Mouse (Mus musculus) adrenal gland, adult 18-20 months (tissue): ENCODE results near the gene Gtf2h1. TPM values are rescaled to one million over a fixed set of nuclear protein-coding genes. Genes with fewer than 3 reads are reported as not detected.
"Not testable (repeated sequence)": the region's sequence is repeated elsewhere in the genome, so short reads cannot be mapped to it uniquely, and the experiment has no call there.

Source experiments
- DNase-seq, 2 experiments: peaks; one replicate each; pipeline ENCODE4 v3.0.0; 2021 to 2022; ENCODE audit warnings: low spot score in 2 of 2
- long read RNA-seq, 2 experiments: library from polyadenylated mRNA; stranded (forward); transcript quantifications; one replicate each; pipeline ENCODE4 v2.0.0; 2021
- total RNA-seq, 2 experiments: library from RNA; stranded (reverse); gene quantifications; 1 replicate in 1 of 2; 2 replicates in 1 of 2; pipeline ENCODE4 v1.2.3; 2021

Gtf2h1 gene
- total RNA-seq = 10 to 100 TPM; 37.6 to 40.3 TPM
- long read RNA-seq, experiment 1, transcript Gtf2h1-201 (15 exons, 2,736 nt) = major isoform, 49 of 56 reads
- long read RNA-seq, experiment 1, partial matches to known transcripts = 1 of 56 reads
- long read RNA-seq, experiment 1, other reads (novel, unspliced or antisense) = 6 of 56 reads
- long read RNA-seq, experiment 2, transcript Gtf2h1-201 (15 exons, 2,736 nt) = major isoform, 104 of 120 reads
- long read RNA-seq, experiment 2, partial matches to known transcripts = 3 of 120 reads
- long read RNA-seq, experiment 2, other reads (novel, unspliced or antisense) = 13 of 120 reads

DNA sequence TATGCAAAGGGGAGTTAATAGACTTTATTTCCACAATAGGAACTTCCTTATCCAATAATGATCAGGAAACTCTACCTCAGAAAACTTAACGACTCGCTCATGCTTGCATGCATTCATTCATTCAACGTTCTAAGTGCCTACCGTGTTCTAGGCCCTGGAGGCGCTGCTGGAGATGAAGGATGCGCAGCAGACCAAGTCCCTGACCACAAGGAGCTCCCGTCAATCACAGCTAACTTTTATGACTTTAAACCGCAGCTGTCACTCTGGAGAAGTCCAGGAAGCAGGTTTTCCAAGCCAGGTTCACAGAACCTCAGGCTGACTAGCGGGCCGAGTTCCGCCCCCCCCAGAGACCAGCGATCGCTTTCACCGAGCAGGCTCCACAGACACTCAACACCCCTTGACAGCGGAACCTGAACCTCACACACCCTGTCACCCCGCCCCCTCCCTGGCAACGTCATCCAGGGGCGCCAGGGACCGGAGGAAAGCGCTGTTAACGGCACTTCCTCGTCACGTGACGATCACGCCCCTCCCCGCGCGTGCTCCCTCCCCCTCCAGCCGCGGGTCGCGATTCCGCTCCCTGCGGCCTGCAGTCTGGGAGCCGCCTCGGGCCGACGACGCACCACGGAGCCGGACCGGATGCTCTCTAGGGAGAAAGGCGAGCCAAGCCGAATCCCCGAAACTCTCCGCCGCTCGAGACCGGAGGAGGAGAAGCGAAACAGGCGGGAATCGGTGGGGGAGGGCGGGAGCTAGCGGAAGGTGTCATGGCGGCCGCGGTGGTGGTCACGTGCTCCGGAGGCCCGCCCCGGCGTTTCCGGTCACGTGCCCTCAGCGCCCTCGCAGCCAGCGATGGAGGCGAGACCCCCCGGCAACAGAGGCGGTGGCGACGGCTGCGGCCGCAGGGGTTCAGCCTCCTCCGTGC lies at the start of gene Gtf2h1, which contains the start of gene Hps5:
Gtf2h1 (plus strand) TSS at position 817 of the 919 bp plus-strand sequence.
Hps5 (minus strand) TSS at position 778 of the 919 bp plus-strand sequence.
- peak; percentile 98 to 99 for DNase-seq

DNA sequence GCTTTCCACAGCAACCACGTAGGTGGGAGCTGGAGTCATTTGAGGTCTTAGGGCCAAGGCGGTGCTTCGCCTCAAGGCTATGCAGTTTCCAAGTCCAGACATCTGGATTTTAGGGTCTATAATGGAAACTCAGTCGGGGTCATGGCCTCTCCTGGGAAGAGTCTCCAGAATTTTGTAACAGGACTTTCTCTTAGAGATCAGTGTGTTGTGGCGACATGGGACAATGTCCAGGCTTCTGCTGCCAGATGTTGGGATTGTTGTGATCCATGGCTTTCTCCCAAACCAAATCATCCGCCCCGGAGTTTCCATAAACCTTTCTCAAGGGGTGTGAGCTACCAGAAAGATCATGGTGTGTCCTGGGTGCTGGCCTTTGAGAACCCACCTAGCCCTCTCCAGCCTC lies 49.5 kb upstream of the Gtf2h1 start:
- DNase-seq = no peak

DNA sequence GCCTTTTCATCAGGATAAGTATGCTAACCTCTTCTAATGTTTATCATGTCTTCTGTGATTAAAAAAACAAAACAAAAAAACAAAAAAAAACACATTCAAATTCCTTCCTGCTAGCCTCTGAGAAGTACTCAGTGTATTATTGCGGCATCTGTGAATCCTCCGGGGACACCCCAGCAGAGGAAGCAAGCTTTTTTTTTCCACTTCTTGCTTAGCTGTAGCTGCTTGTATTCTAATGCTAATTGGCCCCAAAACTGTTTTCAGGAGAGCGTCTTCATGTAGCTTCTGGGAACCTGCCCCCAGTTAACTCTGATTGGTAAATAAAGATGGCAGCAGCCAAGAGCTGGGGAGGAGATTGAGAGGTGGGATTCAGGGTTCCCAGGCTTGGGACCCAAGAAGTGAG lies 47.4 kb upstream of the Gtf2h1 start:
- no peak for DNase-seq

DNA sequence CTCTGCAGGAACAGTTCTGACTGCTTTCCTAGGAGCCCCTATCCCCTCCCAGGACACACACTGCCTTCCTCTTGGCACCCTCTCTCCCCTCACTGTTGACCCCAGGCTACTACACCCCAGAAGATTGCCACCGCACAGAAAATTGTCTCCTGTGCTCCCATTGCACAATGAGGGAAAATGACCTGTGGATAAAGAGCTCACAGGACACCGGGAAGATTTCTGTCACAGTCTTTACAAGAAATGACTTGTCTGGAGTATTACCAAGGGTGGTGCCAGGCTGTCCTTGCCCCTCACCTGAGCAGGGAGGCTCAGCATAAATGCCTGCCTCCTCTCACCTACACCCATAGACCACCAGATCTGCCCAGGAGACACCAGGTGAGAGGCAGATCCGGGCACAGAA lies 44.4 kb upstream of the Gtf2h1 start, which contains the start of gene Saa2:
Saa2 (plus strand) TSS at position 301 of the 400 bp plus-strand sequence.
- DNase-seq = no peak

DNA sequence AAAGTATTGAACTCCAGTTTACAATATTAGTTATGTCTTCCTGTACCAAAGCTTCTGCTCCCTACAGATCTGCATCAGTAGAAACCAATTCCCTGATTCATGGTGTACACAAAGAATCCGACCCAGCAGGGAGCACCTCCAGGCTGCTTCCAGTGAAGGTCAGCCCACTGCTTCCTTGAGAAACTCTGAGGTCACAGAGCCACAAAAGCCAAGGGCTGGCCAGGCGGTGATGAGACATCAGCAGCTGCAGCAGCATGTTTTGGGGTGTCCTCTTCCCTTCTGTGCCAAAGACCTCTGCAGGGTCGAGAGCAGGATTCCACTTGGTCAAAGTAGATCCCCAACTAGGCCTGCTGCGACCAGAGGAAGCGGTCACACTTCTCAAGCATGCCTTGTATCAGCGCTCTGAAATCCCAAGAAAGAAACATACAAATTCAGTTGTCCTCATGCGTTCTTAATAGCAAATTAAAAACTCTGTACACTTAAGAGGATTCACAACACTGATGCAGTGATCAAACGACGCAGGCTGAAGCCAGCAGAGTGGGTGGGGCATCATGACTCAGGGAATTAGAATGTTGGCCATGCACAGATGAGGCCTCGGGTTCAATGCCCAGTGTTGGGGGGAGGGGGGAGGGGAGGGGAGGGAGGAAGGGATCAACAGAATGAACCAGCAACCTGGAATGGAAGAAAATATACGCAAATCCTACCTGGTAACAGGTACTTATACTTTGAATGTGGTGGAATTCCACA lies 34.7 kb upstream of the Gtf2h1 start:
- no peak for DNase-seq

DNA sequence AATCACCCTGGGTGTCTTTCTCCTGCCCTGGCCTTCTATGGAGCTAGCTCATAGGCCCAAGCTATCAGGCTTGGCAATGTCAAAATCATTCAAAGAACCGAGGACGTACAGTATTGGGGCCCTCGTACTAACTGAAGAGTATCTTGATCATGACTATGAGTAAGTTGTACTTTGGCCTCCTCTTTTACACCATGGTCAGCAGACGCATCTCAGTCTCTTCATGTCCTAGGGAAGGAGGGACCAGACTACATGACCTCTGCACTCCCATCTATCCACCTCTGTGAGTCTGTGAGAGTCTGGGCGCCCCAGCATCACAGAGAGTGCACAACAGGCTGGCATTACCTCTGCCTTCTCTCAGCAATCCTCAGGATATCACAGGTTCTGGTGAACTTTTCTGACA lies 33.3 kb upstream of the Gtf2h1 start:
- no peak for DNase-seq

DNA sequence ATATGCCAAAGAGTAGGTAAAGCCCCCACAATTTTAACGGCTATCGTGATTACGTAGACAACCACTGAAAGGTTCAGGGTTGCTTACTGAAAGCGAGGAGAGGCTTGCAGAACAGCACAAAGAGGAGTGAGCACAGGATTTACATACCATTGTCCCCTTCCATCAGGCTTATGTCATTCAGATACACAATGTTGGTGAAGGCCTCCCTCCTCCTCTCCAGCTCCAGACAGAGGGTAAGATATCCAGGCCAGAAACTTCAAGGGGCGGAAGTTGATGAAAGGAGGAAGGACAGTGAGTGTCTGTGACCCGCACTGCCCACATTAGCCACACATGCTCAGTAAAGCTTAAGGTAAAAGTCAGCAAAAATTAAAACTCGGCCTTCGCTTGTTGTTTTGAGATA lies 31.2 kb upstream of the Gtf2h1 start:
- no peak for DNase-seq

DNA sequence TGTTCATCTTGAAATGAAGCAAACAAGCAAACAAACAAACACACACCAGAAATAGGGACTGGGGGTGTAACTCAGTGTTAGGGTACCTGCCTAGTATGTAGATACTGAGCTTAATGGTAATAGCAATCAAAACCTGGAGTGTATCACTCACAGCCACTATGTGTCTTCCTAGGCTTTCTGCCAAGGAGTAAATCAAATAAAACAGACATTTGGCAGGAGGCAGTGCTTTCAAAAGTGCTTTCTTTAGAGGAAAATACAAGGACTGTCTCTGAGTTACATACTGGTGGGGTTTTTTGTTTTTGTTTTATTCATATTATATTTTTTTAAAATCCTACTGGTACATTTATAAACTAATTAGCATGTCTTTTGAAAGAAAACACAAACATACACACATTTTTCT lies 28.5 kb upstream of the Gtf2h1 start:
- no peak for DNase-seq

DNA sequence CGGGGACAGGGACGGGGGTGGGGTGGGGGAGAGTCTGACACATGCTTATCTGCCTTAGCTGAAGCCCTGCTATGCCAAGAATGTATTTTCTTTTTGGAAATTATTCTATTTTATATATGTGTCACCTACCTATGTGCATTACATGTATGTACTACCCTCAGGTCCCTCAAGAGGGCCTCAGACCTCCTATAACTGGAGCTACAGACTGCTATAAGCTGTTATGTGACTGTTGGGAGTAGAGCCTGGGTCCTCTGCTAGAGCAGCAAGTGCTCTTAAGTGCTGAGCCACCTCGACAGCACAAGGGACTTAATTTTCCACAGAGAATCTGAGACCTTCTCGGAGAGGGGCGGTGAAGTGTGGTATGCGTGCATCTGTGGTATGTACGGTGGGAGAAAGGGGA lies 27.5 kb upstream of the Gtf2h1 start:
- no peak for DNase-seq

DNA sequence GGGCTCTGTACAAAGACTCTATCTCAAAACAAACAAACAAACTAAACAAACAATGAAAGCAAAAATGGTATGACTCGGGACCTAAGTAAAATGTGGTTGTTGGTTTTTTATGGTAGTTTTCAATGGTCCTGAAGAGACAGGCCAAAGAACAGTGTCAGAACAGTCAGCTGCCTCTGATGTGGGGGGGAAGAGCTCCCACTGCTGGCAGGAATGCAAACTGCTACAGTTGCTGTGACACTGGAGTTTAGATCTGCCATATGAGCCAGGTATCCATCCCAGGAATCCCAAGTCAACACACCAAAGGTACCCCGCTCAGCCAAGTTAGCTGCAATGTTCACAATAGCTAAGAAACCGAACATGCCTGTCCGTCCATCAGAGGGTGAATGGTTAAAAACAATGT lies 25.2 kb upstream of the Gtf2h1 start:
- peak; percentile 51 to 55 for DNase-seq

DNA sequence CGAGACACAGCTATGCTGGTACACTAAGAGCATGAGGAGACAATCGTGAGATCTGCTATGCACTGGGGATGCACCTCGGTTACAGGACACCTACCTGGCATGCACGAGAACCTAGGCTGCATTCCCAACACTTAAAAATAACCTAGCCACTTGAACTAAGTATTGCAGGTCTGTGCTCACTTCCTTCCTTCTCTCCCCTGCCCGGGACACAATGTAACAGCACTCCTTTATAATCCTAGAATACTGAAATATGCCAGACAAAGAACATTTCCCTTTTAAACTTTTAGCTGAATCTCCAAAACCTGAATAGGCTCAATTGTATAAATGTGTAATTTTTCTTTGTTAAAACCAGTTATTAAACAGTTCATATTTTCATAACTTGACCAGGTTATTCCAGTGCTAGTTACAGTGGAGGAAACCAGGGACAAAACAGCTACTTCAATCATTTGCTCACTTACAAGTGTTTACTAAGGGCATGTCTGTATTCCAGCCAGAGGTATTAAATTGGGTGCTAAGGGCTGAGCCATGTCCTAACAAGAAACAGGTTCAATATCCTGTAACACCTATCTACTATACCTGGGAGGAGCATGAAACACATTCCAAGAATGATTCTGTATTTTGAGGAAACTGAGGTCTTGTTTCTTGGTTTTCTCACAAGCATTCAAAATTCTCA lies 6.6 kb upstream of the Gtf2h1 start:
- no peak for DNase-seq

DNA sequence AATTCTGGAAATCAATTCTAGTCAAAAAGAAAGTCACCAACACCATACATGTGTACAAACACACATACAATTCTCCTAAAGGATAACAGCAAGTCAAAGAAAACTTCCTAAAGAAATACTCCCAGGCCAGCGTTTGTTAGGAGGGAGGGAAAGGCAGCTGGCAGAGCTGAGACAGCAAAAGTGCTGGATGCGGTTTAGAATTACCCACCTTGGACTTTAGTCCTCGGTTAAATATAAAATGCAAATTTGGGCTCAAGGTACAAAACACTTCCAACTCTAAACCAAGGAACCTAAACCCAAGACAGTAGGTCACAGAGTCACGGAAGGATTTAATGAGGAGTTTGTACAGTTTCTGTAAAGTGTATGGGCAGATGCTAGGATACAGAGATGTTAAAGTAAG lies 2.0 kb upstream of the Gtf2h1 start:
- DNase-seq = no peak

DNA sequence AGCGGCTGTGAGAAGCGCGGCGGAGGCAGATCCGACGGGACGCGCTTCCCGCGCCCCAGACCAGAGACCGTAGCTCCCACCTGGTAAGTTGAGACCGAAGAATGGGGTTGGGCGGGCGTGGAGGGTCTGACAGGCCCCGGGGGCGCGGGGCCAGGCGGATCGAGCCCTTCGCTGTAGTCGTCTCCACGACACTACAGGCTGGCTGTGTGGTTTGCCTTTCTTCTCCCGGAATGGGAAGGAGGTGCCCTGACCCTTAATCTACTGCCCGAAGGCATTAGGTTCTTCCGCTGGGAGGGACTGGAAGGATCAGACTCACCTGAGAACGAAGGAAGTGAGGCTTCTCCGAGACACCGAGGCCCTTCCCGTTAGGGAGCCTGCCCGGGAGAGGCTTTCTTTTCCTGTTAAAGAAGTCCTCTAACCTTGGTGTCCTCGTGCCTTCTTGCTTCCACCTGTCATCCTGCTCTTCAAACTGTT lies 340 bp downstream of the Gtf2h1 start:
- DNase-seq = no peak

DNA sequence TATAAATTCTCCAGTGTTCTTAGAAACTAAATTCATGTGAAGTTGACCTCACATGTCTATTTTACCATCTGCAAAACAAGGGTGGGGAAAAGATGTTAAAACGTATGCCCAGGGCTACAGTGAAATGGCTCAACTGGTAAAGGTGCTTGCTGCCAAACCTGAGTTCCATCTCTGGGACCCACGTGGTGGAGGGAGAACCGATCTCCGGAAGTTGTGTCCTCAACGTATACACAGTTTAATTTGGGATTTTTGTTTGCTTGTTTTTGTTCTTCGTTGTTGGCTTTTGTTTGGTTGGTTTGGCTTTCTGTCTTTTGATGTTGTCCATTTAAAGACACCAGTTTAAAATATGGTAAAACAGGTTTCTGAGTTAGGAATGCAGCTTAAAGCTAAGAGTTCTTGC lies 876 bp downstream of the Gtf2h1 start:
- no peak for DNase-seq

DNA sequence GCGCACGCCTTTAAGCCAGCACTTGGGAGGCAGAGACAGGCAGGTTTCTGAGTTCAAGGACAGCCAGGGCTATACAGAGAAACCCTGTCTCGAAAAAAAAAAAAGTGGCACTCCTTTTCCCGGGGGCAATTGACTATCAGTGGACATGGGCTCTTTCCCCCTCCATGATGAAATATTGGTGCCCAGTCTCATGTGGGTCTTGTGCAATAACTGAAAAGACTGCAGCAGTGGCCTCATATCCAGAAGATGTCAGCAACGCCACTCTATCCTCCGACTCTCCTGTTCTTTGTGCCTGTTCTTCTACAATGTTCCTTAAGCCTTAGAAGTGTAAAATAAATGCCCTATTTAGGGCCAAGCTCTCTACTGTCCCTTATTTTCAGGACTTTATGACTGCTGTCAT lies 14.4 kb downstream of the Gtf2h1 start:
- DNase-seq = no peak

DNA sequence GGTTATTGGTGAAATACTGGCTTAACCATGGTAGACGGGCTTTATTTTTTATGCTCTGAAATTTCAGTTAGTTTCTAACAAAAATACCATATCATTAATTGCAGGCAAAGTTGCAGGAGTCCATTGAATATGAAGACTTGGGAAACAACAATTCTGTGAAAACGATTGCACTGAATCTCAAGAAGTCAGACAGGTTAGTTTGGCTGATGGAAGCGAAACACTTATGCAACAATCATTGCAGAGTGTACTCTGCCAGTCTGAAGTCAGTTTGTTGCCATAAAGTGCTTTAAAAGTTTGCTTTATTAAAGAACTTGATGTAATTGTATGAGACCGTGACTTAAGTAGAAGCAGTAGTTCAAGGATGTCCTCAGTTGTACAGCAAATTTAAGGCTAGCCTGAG lies 18.1 kb downstream of the Gtf2h1 start:
- DNase-seq = no peak

DNA sequence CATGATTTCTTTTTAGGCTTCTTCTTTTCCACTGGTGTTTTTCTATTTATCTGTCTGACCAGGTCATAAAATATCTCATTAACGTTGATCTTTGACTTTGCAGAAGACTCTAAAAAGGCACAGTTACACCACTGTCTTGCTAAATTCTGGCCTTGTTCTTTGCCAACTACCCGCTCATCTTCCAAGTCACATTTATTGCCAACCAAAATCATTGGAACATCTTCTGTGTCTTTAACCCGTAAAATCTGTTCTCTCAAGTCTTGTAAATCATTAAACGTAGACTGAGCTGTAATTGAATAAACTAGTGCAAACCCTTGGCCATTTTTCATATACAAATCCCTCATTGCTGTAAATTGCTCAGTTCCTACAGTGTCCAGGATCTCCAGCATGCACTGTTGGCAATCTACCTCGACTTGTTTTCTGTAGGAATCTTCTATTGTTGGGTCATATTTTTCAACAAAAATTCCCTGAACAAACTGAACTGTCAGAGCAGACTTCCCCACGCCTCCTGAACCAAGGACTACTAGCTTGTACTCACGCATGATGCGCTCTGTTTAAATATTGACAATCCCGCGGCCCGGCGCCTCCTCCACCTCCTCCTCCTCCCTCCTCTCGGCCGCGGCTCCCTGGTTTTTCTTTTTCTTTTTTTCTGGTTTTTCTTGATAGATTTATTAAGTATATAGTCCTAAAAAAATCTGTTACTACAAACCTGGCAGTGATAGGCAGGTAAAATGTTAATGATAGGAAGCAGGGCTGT lies 25.2 kb downstream of the Gtf2h1 start:
- not testable (repeated sequence) for DNase-seq

DNA sequence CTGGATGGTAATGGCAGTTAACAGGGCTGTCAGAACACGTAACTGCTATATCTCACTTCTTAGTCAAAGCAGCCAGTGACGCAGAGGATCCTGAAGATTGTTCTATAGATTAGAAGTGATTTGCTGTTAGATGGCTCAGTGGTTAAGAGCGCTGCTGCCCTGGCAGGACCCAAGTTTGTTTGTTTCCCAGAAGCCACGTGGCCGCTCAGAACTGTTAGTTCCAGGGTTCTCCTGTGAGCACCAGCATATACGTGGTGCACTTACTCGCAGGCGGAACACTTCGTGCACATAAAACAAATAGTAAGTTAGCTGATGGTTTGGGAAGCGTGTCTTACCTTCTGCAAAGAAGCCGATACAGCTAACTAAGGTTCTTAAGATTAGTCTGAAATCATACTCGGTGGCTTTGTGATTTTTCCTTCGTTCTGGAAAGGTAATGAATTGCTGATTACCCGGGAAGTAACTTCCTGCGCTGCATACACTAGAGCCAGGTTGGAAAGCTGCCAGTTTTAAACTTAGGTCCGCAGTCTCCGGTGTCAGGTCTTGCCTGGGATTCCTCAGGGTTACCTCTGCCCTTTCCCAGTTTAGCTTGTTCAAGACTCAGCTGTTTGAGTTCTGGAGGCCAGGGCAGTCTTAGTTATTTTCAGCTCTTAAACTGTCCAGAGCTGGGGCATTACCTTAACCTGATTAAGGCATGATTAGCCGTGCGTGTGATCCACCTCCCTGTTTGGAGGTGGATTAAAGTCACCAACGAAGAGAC lies 31.3 kb downstream of the Gtf2h1 start:
- no peak for DNase-seq

DNA sequence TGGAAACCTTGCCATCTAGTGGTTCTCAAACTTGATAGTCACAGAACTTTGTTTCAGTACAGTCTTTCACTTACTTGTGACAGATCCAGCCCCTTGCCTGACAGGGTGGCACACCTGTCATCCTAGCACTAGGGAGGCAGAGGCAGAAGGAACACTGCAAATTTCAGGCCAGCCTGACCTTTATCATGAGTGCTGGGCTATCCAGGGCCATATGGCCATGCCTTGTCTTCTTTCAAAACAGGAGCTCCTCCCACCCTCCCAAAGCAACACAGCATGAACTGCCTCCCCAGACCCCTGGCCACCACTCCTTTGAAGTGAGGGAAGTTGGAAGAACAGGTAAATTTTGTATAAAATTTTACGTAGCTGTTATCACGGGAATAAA lies 31.9 kb downstream of the Gtf2h1 start:
- DNase-seq = no peak
